Mouse (Mus musculus) brain, embryonic 14.5 days (tissue): ENCODE results near the gene Fbxo21.

Experiments
- CTCF ChIP-seq: fragments of 200-500 bp; IDR thresholded peaks from 2 replicates; pipeline ENCODE4 v1.5.1; 2012; ENCODE audit warnings: inconsistent platforms, mild to moderate bottlenecking, moderate library complexity, borderline replicate concordance; ENCODE audit not compliant: insufficient read depth, insufficient read length; ENCODE audit errors: extremely low read depth
- POLR2A ChIP-seq: fragments of 200-500 bp; IDR thresholded peaks from 2 replicates; pipeline ENCODE4 v1.6.1; 2012; ENCODE audit warnings: mild to moderate bottlenecking, inconsistent platforms, borderline replicate concordance; ENCODE audit not compliant: poor library complexity, insufficient read depth, insufficient read length, severe bottlenecking; ENCODE audit errors: extremely low read depth

- TF ChIP-seq CTCF (no peak), POLR2A (no peak)
These were observed 49.8 kb downstream of the Fbxo21 start for GRCm38 (mm10) chr5:118026343-118026742.
